Mouse (Mus musculus) heart, embryonic 10.5 days (tissue): ENCODE data around the gene Cldn14. TPM values are rescaled to one million over a fixed set of nuclear protein-coding genes. Genes with fewer than 3 reads are reported as not detected.

Experiments
- DNase-seq: peaks from one replicate; pipeline ENCODE4 v3.0.0-alpha.2; 2017; ENCODE audit warnings: low spot score
- H3K27ac ChIP-seq: fragments of 300-500 bp; sonication (generic); 2 replicates; pipeline ENCODE4 v1.5.1; 2016; ENCODE audit warnings: mild to moderate bottlenecking
- H3K27me3 ChIP-seq: fragments of 300-500 bp; sonication (generic); 2 replicates; pipeline ENCODE4 v1.6.1; 2016; ENCODE audit warnings: mild to moderate bottlenecking; ENCODE audit not compliant: poor library complexity, insufficient read depth, severe bottlenecking
- H3K36me3 ChIP-seq: fragments of 300-500 bp; sonication (generic); 2 replicates; pipeline ENCODE4 v1.6.1; 2016; ENCODE audit warnings: mild to moderate bottlenecking, moderate library complexity
- H3K4me1 ChIP-seq: fragments of 300-500 bp; sonication (generic); 2 replicates; pipeline ENCODE4 v1.6.1; 2016; ENCODE audit warnings: mild to moderate bottlenecking
- H3K4me3 ChIP-seq: fragments of 300-500 bp; sonication (generic); 2 replicates; pipeline ENCODE4 v1.5.1; 2016; ENCODE audit warnings: mild to moderate bottlenecking, moderate library complexity
- H3K9me3 ChIP-seq: fragments of 300-500 bp; sonication (generic); 2 replicates; pipeline ENCODE4 v1.6.1; 2016; ENCODE audit warnings: mild to moderate bottlenecking, moderate library complexity
- WGBS: fragments of 180-500 bp; shearing (Covaris S2); methylation state at CpG from one replicate; pipeline ENCODE4 v1.1.7; 2016; 5-methylcytosine and 5-hydroxymethylcytosine counted together
- polyA plus RNA-seq: library from polyadenylated mRNA; unstranded; fragments of >200 nt; fragmentation: Nextera tagmentation; extraction: Ambion mirVana; gene quantifications from 2 replicates; pipeline ENCODE4 v1.2.1, GENCODE M21; 2016

Gene Cldn14
- polyA plus RNA-seq, 1 experiment from 2014 or later, result not detected

GRCm38 (mm10) chr16:93934588-93934987 lies 74.0 kb downstream of the Cldn14 start:
- H3K4me1 ChIP-seq, result peaks cover 5% of the 10 kb centered on the region
- 13% methylated on average over 13 of the region's 13 CpGs for WGBS
- peak overlapping the region; percentile 31 for H3K4me3 ChIP-seq

GRCm38 (mm10) chr16:93932185-93933168 lies 76.2 kb downstream of the Cldn14 start:
- no peak for DNase-seq
- H3K27me3 ChIP-seq, result peaks cover 47% of the 10 kb centered on the region

More at GRCm38 (mm10) chr16:93934588-93934987, 74.0 kb downstream of the Cldn14 start:
- DNase-seq, result no peak
- Histone ChIP-seq H3K27me3 (peaks cover 52% of the 10 kb centered on the region), H3K36me3 (no peaks in the 10 kb centered on the region), H3K9me3 (no peaks in the 10 kb centered on the region), H3K27ac (no peak overlapping the region)

GRCm38 (mm10) chr16:93929370-93930032 lies 79.1 kb downstream of the Cldn14 start:
- WGBS, result 80% methylated on average over 17 of the region's 17 CpGs
- DNase-seq, result no peak
- Histone ChIP-seq H3K4me1 (no peaks in the 10 kb centered on the region), H3K36me3 (no peaks in the 10 kb centered on the region), H3K27ac (no peak overlapping the region), H3K4me3 (no peak overlapping the region), H3K27me3 (peaks cover 17% of the 10 kb centered on the region), H3K9me3 (no peaks in the 10 kb centered on the region)

More at GRCm38 (mm10) chr16:93932185-93933168, 76.2 kb downstream of the Cldn14 start:
- no peak overlapping the region for H3K4me3 ChIP-seq
- H3K4me1 ChIP-seq, result peaks cover 5% of the 10 kb centered on the region
- H3K36me3 ChIP-seq, result no peaks in the 10 kb centered on the region
- H3K9me3 ChIP-seq, result no peaks in the 10 kb centered on the region
- 77% methylated on average over 17 of the region's 17 CpGs for WGBS
- no peak overlapping the region for H3K27ac ChIP-seq

- Histone ChIP-seq H3K36me3 (no peaks in the 10 kb centered on the region), H3K4me1 (peaks cover 4% of the 10 kb centered on the region), H3K9me3 (no peaks in the 10 kb centered on the region), H3K4me3 (no peak overlapping the region), H3K27me3 (no peaks in the 10 kb centered on the region), H3K27ac (no peak overlapping the region)
- no peak for DNase-seq
- WGBS, result 78% methylated on average over 8 of the region's 8 CpGs
Measured at GRCm38 (mm10) chr16:93925684-93926247, 82.9 kb downstream of the Cldn14 start.

- H3K9me3 ChIP-seq, result no peaks in the 10 kb centered on the region
- H3K4me1 ChIP-seq, result peaks cover 10% of the 10 kb centered on the region
- no peak overlapping the region for H3K4me3 ChIP-seq
- 76% methylated on average over 7 of the region's 7 CpGs for WGBS
- H3K27me3 ChIP-seq, result no peaks in the 10 kb centered on the region
- H3K36me3 ChIP-seq, result no peaks in the 10 kb centered on the region
- no peak overlapping the region for H3K27ac ChIP-seq
- DNase-seq, result no peak
Measured at GRCm38 (mm10) chr16:93923788-93924187, 84.8 kb downstream of the Cldn14 start.

- Histone ChIP-seq H3K4me3 (no peak overlapping the region), H3K27me3 (no peaks in the 10 kb centered on the region), H3K9me3 (no peaks in the 10 kb centered on the region), H3K36me3 (no peaks in the 10 kb centered on the region), H3K27ac (no peak overlapping the region), H3K4me1 (peaks cover 19% of the 10 kb centered on the region)
- WGBS, result 73% methylated on average over 5 of the region's 5 CpGs
- DNase-seq, result no peak
Measured at GRCm38 (mm10) chr16:93922835-93923389, 85.7 kb downstream of the Cldn14 start.

- peaks cover 22% of the 10 kb centered on the region for H3K4me1 ChIP-seq
- H3K27me3 ChIP-seq, result no peaks in the 10 kb centered on the region
- no peaks in the 10 kb centered on the region for H3K36me3 ChIP-seq
- no peak for DNase-seq
- H3K9me3 ChIP-seq, result no peaks in the 10 kb centered on the region
- H3K4me3 ChIP-seq, result no peak overlapping the region
- 42% methylated on average over 4 of the region's 4 CpGs for WGBS
- H3K27ac ChIP-seq, result no peak overlapping the region
Measured at GRCm38 (mm10) chr16:93920673-93921072, 88.0 kb downstream of the Cldn14 start.

GRCm38 (mm10) chr16:93919189-93919588 lies 89.4 kb downstream of the Cldn14 start:
- Histone ChIP-seq H3K4me3 (no peak overlapping the region), H3K36me3 (no peaks in the 10 kb centered on the region), H3K4me1 (peaks cover 22% of the 10 kb centered on the region), H3K27me3 (no peaks in the 10 kb centered on the region), H3K9me3 (no peaks in the 10 kb centered on the region), H3K27ac (no peak overlapping the region)
- 78% methylated on average over 20 of the region's 20 CpGs for WGBS
- DNase-seq, result no peak

GRCm38 (mm10) chr16:93918679-93919060 lies 90.0 kb downstream of the Cldn14 start:
- no peaks in the 10 kb centered on the region for H3K9me3 ChIP-seq
- H3K4me3 ChIP-seq, result no peak overlapping the region
- H3K36me3 ChIP-seq, result no peaks in the 10 kb centered on the region
- no peaks in the 10 kb centered on the region for H3K27me3 ChIP-seq
- peaks cover 22% of the 10 kb centered on the region for H3K4me1 ChIP-seq
- no peak overlapping the region for H3K27ac ChIP-seq
- no peak for DNase-seq
- WGBS, result 64% methylated on average over 8 of the region's 8 CpGs

GRCm38 (mm10) chr16:93917712-93918678 lies 90.6 kb downstream of the Cldn14 start:
- peak overlapping the region; percentile 29; the same call in 1 of the 2 replicates for H3K27ac ChIP-seq
- no peaks in the 10 kb centered on the region for H3K27me3 ChIP-seq
- H3K4me3 ChIP-seq, result no peak overlapping the region
- H3K4me1 ChIP-seq, result peaks cover 22% of the 10 kb centered on the region
- 37% methylated on average over 22 of the region's 22 CpGs for WGBS
- H3K9me3 ChIP-seq, result no peaks in the 10 kb centered on the region
- H3K36me3 ChIP-seq, result no peaks in the 10 kb centered on the region
- peak; percentile 85 for DNase-seq

- Histone ChIP-seq H3K27ac (no peak overlapping the region), H3K36me3 (no peaks in the 10 kb centered on the region), H3K27me3 (no peaks in the 10 kb centered on the region), H3K4me1 (peaks cover 19% of the 10 kb centered on the region), H3K9me3 (no peaks in the 10 kb centered on the region), H3K4me3 (no peak overlapping the region)
- DNase-seq, result no peak
- WGBS, result 28% methylated on average over 10 of the region's 10 CpGs
Measured at GRCm38 (mm10) chr16:93915338-93915849, 93.2 kb downstream of the Cldn14 start.
